Mouse (Mus musculus) heart, embryonic 16.5 days (tissue): ENCODE results near the gene Faap20. TPM values are rescaled to one million over a fixed set of nuclear protein-coding genes. Genes with fewer than 3 reads are reported as not detected.

Experiments used
- ATAC-seq: fragments of 200-750 bp; cut with Nextera tagmentation; replicated peaks from 2 replicates; pipeline ENCODE4 v1.8.0; 2017; ENCODE audit warnings: moderate number of reproducible peaks; ENCODE audit not compliant: insufficient read depth, low FRiP score; ENCODE audit errors: extremely low read depth
- H3K27ac ChIP-seq: fragments of 300-500 bp; sonication (generic); 2 replicates; pipeline ENCODE4 v1.5.1; 2014; ENCODE audit warnings: mild to moderate bottlenecking, low read length, control low read depth, moderate library complexity
- H3K27me3 ChIP-seq: fragments of 300-500 bp; sonication (generic); 2 replicates; pipeline ENCODE4 v1.6.1; 2014; ENCODE audit warnings: low read length, mixed read lengths; ENCODE audit not compliant: control insufficient read depth, insufficient read depth
- H3K36me3 ChIP-seq: fragments of 300-500 bp; sonication (generic); 2 replicates; pipeline ENCODE4 v1.6.1; 2014; ENCODE audit not compliant: control insufficient read depth, insufficient read depth
- H3K4me1 ChIP-seq: fragments of 300-500 bp; sonication (generic); 2 replicates; pipeline ENCODE4 v1.6.1; 2014; ENCODE audit warnings: low read length, mixed read lengths; ENCODE audit not compliant: control insufficient read depth, insufficient read depth
- H3K4me2 ChIP-seq: fragments of 300-500 bp; sonication (generic); 2 replicates; pipeline ENCODE4 v1.6.1; 2014; ENCODE audit warnings: low read depth, mild to moderate bottlenecking, control low read depth, low read length
- H3K4me3 ChIP-seq: fragments of 300-500 bp; sonication (generic); 2 replicates; pipeline ENCODE4 v1.5.1; 2014; ENCODE audit warnings: mild to moderate bottlenecking, control low read depth, low read length
- H3K9ac ChIP-seq: fragments of 300-500 bp; sonication (generic); 2 replicates; pipeline ENCODE4 v1.6.1; 2014; ENCODE audit warnings: low read length, control low read depth
- H3K9me3 ChIP-seq: fragments of 300-500 bp; sonication (generic); replicated peaks from 2 replicates; pipeline ENCODE4 v1.6.1; 2016; ENCODE audit warnings: low read length; ENCODE audit not compliant: control insufficient read depth
- WGBS: fragments of 180-500 bp; shearing (Covaris S2); extraction: QIAGEN DNeasy Blood & Tissue Kit; methylation state at CpG from one replicate; pipeline ENCODE4 v1.1.7; 2014; 5-methylcytosine and 5-hydroxymethylcytosine counted together
- polyA plus RNA-seq: library from polyadenylated mRNA; unstranded; fragments of >200 nt; fragmentation: Nextera tagmentation; extraction: Ambion mirVana; gene quantifications from 2 replicates; pipeline ENCODE4 v1.2.1, GENCODE M21; 2015

The Faap20 gene
- polyA plus RNA-seq, 1 experiment from 2014 or later, result 68.4 TPM

DNA sequence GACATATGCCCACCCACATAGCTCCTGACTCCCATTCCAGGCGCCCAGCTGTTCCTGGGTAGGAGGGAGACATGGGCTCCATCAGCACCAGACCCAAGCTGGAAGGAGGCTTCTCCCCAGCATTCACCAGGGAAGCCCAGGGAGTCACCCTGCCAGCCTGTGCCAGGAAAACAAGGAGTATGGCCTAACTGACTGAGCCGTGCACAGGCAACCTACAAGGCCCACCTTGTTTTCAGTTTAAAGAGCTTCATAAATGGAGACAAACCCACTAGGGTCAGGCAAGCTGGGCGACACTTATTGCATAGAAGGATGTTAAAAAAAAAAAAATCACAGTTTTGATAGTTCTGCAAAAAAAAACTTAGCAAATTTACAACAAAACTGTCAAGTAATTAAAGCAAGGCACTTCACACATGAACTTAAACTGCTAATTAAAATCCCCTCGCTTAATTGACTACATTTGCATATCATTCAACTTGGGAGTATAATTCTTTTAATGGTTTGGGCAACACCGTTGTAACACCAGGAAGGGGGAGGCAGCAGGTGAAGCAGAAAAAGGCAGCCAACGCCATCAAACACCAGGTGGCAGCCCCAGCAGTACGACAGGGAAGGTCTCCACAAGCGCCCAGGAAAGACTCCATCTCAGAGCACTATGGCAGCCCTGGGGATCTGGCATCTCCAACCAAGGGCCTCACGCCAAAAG lies 36.4 kb upstream of the Faap20 start:
- H3K27me3 ChIP-seq, result no peaks in the 10 kb centered on the region
- H3K27ac ChIP-seq, result no peak overlapping the region
- H3K36me3 ChIP-seq, result peaks cover 3% of the 10 kb centered on the region; the same call in 1 of the 2 replicates
- H3K9me3 ChIP-seq, result no peaks in the 10 kb centered on the region
- no peak overlapping the region for H3K4me2 ChIP-seq
- H3K4me3 ChIP-seq, result no peak overlapping the region
- WGBS, result 68% methylated on average over 9 of the region's 9 CpGs
- H3K4me1 ChIP-seq, result peaks cover 84% of the 10 kb centered on the region
- H3K9ac ChIP-seq, result no peak overlapping the region
- no peak for ATAC-seq

- peaks cover 84% of the 10 kb centered on the region for H3K4me1 ChIP-seq
Measured at GRCm38 (mm10) chr4:155213752-155214054, 35.9 kb upstream of the Faap20 start.

GRCm38 (mm10) chr4:155214188-155214587 lies 35.4 kb upstream of the Faap20 start:
- Histone ChIP-seq H3K36me3 (peaks cover 3% of the 10 kb centered on the region; the same call in 1 of the 2 replicates), H3K27ac (no peak overlapping the region), H3K4me3 (no peak overlapping the region), H3K4me1 (peaks cover 84% of the 10 kb centered on the region), H3K4me2 (no peak overlapping the region), H3K27me3 (no peaks in the 10 kb centered on the region), H3K9ac (no peak overlapping the region), H3K9me3 (no peaks in the 10 kb centered on the region)
- no peak for ATAC-seq
- WGBS, result 71% methylated on average over 6 of the region's 6 CpGs

More at GRCm38 (mm10) chr4:155213752-155214054, 35.9 kb upstream of the Faap20 start:
- Histone ChIP-seq H3K36me3 (peaks cover 3% of the 10 kb centered on the region; the same call in 1 of the 2 replicates), H3K9ac (no peak overlapping the region), H3K27me3 (no peaks in the 10 kb centered on the region), H3K4me3 (no peak overlapping the region), H3K4me2 (no peak overlapping the region), H3K9me3 (no peaks in the 10 kb centered on the region), H3K27ac (no peak overlapping the region)
- ATAC-seq, result no peak
- WGBS, result 67% methylated on average over 6 of the region's 6 CpGs

- no peaks in the 10 kb centered on the region for H3K27me3 ChIP-seq
- no peaks in the 10 kb centered on the region for H3K9me3 ChIP-seq
- H3K4me2 ChIP-seq, result no peak overlapping the region; the same call in 1 of the 2 replicates
- no peak overlapping the region for H3K27ac ChIP-seq
- no peak overlapping the region for H3K4me3 ChIP-seq
- peaks cover 83% of the 10 kb centered on the region for H3K4me1 ChIP-seq
- H3K9ac ChIP-seq, result no peak overlapping the region; the same call in 1 of the 2 replicates
- H3K36me3 ChIP-seq, result peaks cover 3% of the 10 kb centered on the region; the same call in 1 of the 2 replicates
- ATAC-seq, result no peak
- 66% methylated on average over 10 of the region's 10 CpGs for WGBS
Measured at GRCm38 (mm10) chr4:155214793-155215192, 34.8 kb upstream of the Faap20 start.

DNA sequence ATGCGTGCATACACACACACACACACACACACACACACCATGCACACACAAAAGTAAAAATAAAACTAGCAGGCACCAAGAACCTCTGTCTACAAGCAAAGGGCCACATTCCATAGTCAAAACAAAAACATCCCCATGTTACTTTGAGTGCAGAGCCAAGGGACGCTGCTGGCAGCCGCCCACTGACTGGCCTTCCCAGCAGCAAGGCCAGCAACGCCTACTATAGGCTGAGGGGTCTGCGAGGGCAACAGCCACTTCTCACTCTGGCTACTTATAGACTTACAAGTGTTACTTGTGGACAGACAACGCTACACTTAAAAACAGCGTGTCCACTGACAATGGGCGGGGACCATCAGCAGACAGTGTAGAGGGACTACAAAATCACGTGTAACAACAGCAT lies 34.4 kb upstream of the Faap20 start:
- Histone ChIP-seq H3K27me3 (no peaks in the 10 kb centered on the region), H3K4me1 (peaks cover 83% of the 10 kb centered on the region), H3K4me2 (peak overlapping the region; percentile 32), H3K36me3 (peaks cover 3% of the 10 kb centered on the region; the same call in 1 of the 2 replicates), H3K4me3 (no peak overlapping the region), H3K9me3 (no peaks in the 10 kb centered on the region), H3K9ac (no peak overlapping the region), H3K27ac (peak overlapping the region; percentile 71)
- ATAC-seq, result peak; percentile 28
- 27% methylated on average over 9 of the region's 9 CpGs for WGBS

DNA sequence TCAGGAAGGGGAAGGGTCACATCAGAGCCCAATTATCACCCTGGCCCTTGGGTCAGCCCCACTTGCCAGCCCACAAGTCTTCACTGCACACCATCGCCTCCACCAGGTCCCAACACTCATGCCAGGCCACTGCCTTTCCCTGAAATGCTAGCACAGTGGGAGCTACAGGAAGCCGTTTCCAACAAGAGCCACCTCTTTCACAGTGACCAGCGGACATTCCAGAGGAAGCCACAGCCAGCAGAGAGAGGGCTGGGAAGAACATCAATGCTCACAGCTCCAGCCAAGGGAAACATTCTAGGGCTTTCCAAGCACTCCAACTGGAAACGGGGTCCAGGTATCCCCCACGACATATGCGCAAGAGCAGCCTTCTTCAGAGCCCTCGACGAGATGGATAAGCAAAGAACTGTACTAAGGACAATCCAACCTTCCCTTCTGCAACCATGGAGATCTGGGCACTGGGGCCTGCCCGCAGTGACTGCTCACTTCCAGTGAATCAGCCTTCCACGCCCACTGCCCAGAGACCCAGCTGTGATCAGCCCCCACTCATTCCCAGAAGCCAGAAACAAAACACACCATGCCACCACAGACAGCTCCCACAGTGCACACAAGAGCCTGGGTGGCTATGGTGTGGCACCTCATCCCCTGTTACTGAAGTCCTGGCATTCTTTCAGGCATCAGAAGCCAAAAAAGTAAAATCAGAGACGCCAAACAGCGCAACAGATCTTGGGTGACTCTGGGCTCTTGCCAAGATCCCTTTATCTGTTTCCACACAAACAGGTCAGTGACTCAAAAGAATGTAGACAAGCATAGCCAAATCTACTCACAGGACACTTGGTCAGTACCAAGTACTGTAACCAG lies 33.6 kb upstream of the Faap20 start:
- no peaks in the 10 kb centered on the region for H3K27me3 ChIP-seq
- H3K4me1 ChIP-seq, result peaks cover 79% of the 10 kb centered on the region
- peak overlapping the region; percentile 71 for H3K27ac ChIP-seq
- peak overlapping the region; percentile 8; the same call in 1 of the 2 replicates for H3K9ac ChIP-seq
- no peak for ATAC-seq
- H3K4me2 ChIP-seq, result peak overlapping the region; percentile 32
- H3K9me3 ChIP-seq, result no peaks in the 10 kb centered on the region
- 30% methylated on average over 12 of the region's 12 CpGs for WGBS
- H3K4me3 ChIP-seq, result no peak overlapping the region
- H3K36me3 ChIP-seq, result no peaks in the 10 kb centered on the region

DNA sequence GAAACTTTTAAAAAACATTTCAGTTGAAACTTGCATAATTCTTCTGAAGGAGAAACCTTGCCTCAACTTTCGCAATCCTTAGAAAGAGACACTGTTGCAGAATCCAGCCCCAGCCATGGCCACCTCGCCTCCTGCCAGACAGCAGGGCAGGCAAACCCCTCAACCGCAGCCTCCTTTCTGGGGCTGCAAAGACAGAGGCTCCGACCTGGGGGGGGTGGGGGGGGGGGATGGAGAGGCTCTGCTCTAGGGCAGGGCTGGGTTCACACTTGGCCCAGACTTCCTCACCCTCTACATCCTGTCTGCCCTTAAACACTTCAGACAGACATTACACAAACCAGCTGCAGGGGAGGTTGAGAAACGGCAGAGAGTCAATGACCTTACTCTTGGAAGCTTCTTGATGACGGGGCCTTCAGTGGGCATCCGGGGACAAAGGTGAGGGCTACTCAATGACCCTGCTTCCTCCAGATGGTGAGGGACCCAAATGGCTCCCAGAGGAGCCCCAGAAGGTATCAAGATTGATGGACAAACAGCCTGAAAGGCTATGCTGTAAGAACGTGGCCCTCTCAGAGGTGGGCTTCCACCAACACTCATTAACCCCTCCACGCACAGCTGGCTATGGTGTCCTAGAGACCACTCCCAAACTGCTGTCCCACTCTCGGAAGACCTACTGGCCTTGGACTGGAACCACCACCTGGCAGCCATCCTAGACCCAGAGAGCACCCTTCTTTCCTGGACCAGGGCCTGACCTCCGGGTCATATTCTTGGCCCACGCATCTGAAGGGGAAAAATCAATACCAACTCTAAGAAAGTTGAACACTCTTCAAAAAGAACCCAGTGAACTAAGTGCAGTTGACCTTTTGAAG lies 32.1 kb upstream of the Faap20 start:
- 0 out of 2 replicates have a peak overlapping the region, but pooled peaks have one; percentile 17 for H3K4me3 ChIP-seq
- H3K9me3 ChIP-seq, result no peaks in the 10 kb centered on the region
- H3K36me3 ChIP-seq, result no peaks in the 10 kb centered on the region
- H3K4me2 ChIP-seq, result peak overlapping the region; percentile 90
- H3K27me3 ChIP-seq, result no peaks in the 10 kb centered on the region
- peaks cover 70% of the 10 kb centered on the region for H3K4me1 ChIP-seq
- 40% methylated on average over 12 of the region's 12 CpGs for whole genome bisulfite sequencing
- H3K27ac ChIP-seq, result peak overlapping the region; percentile 34; the same call in 1 of the 2 replicates
- no peak overlapping the region; the same call in 1 of the 2 replicates for H3K9ac ChIP-seq
- no peak for ATAC-seq

GRCm38 (mm10) chr4:155218104-155218732 lies 31.4 kb upstream of the Faap20 start:
- 65% methylated on average over 9 of the region's 9 CpGs for WGBS
- Histone ChIP-seq H3K27ac (no peak overlapping the region), H3K4me1 (peaks cover 70% of the 10 kb centered on the region), H3K36me3 (no peaks in the 10 kb centered on the region), H3K27me3 (no peaks in the 10 kb centered on the region), H3K9me3 (no peaks in the 10 kb centered on the region), H3K4me2 (peak overlapping the region; percentile 90), H3K9ac (no peak overlapping the region; the same call in 1 of the 2 replicates), H3K4me3 (peak overlapping the region; percentile 90)
- ATAC-seq, result no peak
